ENCODE assay signal across 8 mouse cellular contexts in genomic region chr7:79742659-79743536, GRCm38 (mm10). TPM values are rescaled to one million over a fixed set of nuclear protein-coding genes. Genes with fewer than 3 reads are reported as not detected.
A peak's percentile ranks its signal among the peaks of the same experiment; 100 is the strongest.
DNase-seq lines count a peak whose midpoint lies in the region; ATAC-seq lines count a peak whose summit lies in the region.

TSS of gene Pex11a (minus strand) at chr7:79743131.
TSS of gene Wdr93 (plus strand) at chr7:79743163.

- ATAC-seq in intestine, embryonic 16.5 days: peak; percentile 90

- H3K4me1 ChIP-seq in embryonic facial prominence, embryonic 10.5 days: peaks cover 14% of the 10 kb centered on the region
- 0 out of 2 replicates have a peak, but pooled peaks cover 7% of the 10 kb centered on the region for H3K4me1 ChIP-seq in intestine, embryonic 16.5 days (ENCODE audit: control insufficient read depth, insufficient read depth, low read length)

- H3K9ac ChIP-seq in intestine, embryonic 16.5 days (ENCODE audit: low read depth, low read length): peak within 1 kb of the TSS; percentile 76

- peak; percentile 93 for DNase-seq in adrenal gland, postnatal 14 days
- DNase-seq in embryonic facial prominence, embryonic 10.5 days (ENCODE audit: low spot score): peak; percentile 85
- peak; percentile 38 to 58 for DNase-seq in gastrocnemius, postnatal 4 days (ENCODE audit: low spot score in 2 of 2)
- DNase-seq in left cerebral cortex, postnatal 25 days (ENCODE audit: low spot score in 2 of 2): peak; percentile 76 to 82
- peak; percentile 81 for DNase-seq in mesoderm, embryonic 11.5 days (ENCODE audit: low read depth, low spot score)
- DNase-seq in right cerebral cortex, postnatal 25 days: peak; percentile 73
- DNase-seq in yolk sac, embryonic 10.5 days (ENCODE audit: low spot score): peak; percentile 82

- H3K4me2 ChIP-seq in intestine, embryonic 16.5 days (ENCODE audit: low read depth, low read length): peak within 1 kb of the TSS; percentile 95

- no peaks in the 10 kb centered on the region for H3K9me3 ChIP-seq in embryonic facial prominence, embryonic 10.5 days
- H3K9me3 ChIP-seq in intestine, embryonic 16.5 days (ENCODE audit: control insufficient read depth, low read length): no peaks in the 10 kb centered on the region

- H3K27ac ChIP-seq in embryonic facial prominence, embryonic 10.5 days (replicated peaks): peak within 1 kb of the TSS; percentile 72
- no peak within 1 kb of the TSS for H3K27ac ChIP-seq in intestine, embryonic 16.5 days (ENCODE audit: low read length)

- peaks cover 7% of the 10 kb centered on the region for H3K27me3 ChIP-seq in embryonic facial prominence, embryonic 10.5 days (replicated peaks; ENCODE audit: low read depth, poor library complexity, severe bottlenecking)
- no peaks in the 10 kb centered on the region for H3K27me3 ChIP-seq in intestine, embryonic 16.5 days (replicated peaks; ENCODE audit: control insufficient read depth, insufficient read depth, low read length)

- peak within 1 kb of the TSS; percentile 87 for H3K4me3 ChIP-seq in embryonic facial prominence, embryonic 10.5 days
- H3K4me3 ChIP-seq in intestine, embryonic 16.5 days (ENCODE audit: low read length): peak within 1 kb of the TSS; percentile 72

- 3% methylated on average over 46 of the region's 46 CpGs for WGBS in embryonic facial prominence, embryonic 10.5 days
- WGBS in intestine, embryonic 16.5 days: 2% methylated on average over 46 of the region's 46 CpGs

- no peaks in the 10 kb centered on the region; the same call in 1 of the 2 replicates for H3K36me3 ChIP-seq in embryonic facial prominence, embryonic 10.5 days (replicated peaks)
- no peaks in the 10 kb centered on the region for H3K36me3 ChIP-seq in intestine, embryonic 16.5 days (ENCODE audit: control insufficient read depth, insufficient read depth, low read length)

- intact Hi-C loops in left cerebral cortex, postnatal 25 days (cut with DNase I): no loop called here

RNA-seq across cellular contexts. Expression of gene Pex11a, which starts in this region (rescaled TPM):
- 45.9 and 53.5 TPM in 2 replicates for total RNA-seq in adrenal gland, postnatal 14 days (2021)
- 7.2 and 8.4 TPM in 2 replicates for polyA plus RNA-seq in embryonic facial prominence, embryonic 10.5 days (2016; fragmentation: Nextera tagmentation; extraction: Ambion mirVana)
- 1 to 10 TPM; 2.6 to 4.2 TPM for total RNA-seq in gastrocnemius, postnatal 4 days (2021)
- polyA plus RNA-seq in intestine, embryonic 16.5 days (2015; fragmentation: Nextera tagmentation; extraction: Ambion mirVana): 12.7 and 12.8 TPM in 2 replicates
- 1 to 10 TPM; 9.4 to 9.8 TPM for total RNA-seq in left cerebral cortex, postnatal 25 days (2021)

RNA-seq across cellular contexts. Expression of gene Wdr93, which starts in this region (rescaled TPM):
- total RNA-seq in adrenal gland, postnatal 14 days (2021): 1.8 and 2.8 TPM in 2 replicates
- 0.38 and 0.45 TPM in 2 replicates for polyA plus RNA-seq in embryonic facial prominence, embryonic 10.5 days (2016; fragmentation: Nextera tagmentation; extraction: Ambion mirVana)
- under 1 TPM; 0.20 to 0.67 TPM for total RNA-seq in gastrocnemius, postnatal 4 days (2021)
- polyA plus RNA-seq in intestine, embryonic 16.5 days (2015; fragmentation: Nextera tagmentation; extraction: Ambion mirVana): 0.15 and 0.24 TPM in 2 replicates
- total RNA-seq in left cerebral cortex, postnatal 25 days (2021): under 1 TPM in 1 of 2 experiments, not detected in 1; 0.25 TPM
